Mouse (Mus musculus) heart, adult 8-10 months (tissue): ENCODE measurements around the gene Olfr608. TPM values are rescaled to one million over a fixed set of nuclear protein-coding genes. Genes with fewer than 3 reads are reported as not detected.
"Not testable (repeated sequence)": the region's sequence is repeated elsewhere in the genome, so short reads cannot be mapped to it uniquely, and the experiment has no call there.

Source experiments
- DNase-seq: peaks from one replicate; pipeline ENCODE4 v3.0.0; 2022; ENCODE audit warnings: low spot score
- total RNA-seq, 4 experiments: library from RNA; stranded (reverse); gene quantifications; 2 replicates each; pipeline ENCODE4 v1.2.4; 2022

The Olfr608 gene
- total RNA-seq: not detected

DNA sequence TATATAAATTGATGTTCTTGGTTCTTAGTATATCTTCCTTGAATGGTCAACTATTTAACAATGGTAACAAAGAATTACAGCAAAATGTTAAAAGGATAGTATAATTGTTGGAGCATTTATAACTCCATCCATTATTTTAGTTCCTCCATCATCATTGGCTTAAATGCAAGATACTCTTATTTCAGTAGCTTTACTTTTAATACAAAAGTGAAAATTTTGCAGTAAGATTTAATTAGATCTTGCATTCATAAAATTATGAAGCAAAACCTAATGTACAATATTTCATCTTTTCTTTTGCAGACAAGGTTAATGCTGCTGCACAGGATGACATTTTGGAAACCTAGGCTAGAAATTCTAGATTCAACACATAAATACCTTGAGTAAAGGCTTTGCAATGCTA, at the start of gene Olfr608:
Gene Olfr608 (plus strand): TSS at position 301 of the 400 bp plus-strand sequence.
- no peak for DNase-seq

DNA sequence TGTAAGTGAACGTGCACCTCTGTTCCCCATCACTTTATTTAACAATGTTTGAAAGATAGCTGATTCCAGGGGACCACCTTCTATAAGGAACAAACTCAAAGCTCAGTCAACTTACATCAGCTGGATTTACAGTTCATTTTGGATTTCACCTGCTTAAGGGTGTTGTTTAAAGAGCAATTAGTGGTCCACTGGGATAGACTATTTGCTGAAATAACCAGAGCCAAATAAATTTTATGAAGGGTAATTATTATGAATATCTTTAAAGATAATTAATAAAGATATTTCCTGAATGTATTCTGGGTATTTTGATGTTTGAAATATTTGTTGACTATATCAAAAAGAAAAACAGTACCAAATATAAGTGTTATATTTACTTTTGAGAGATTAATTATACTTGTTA, 24.3 kb upstream of the Olfr608 start, which contains the start of gene Olfr605:
Gene Olfr605 (minus strand): TSS at position 101 of the 400 bp plus-strand sequence.
- no peak for DNase-seq

DNA sequence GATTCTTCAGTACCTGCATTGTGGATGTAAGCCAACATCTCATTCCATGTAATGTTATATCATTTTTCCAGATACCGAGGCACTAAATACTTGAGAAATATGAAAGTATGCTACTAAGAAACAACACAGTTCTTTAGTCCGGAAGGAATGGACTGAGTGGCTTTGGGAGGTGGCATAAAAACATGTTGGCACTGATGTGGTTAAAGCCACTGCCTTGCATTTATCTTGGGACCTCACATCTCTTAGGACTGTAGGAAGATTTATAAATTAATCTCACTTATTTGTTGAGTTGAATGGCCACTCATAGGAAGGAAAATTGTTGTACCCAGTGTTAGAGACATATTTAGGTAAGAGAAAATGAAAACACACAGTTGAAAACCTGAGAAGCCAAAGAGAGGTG, 20.9 kb upstream of the Olfr608 start, which contains the start of gene Olfr606:
Gene Olfr606 (plus strand): TSS at position 301 of the 400 bp plus-strand sequence.
- DNase-seq: no peak

DNA sequence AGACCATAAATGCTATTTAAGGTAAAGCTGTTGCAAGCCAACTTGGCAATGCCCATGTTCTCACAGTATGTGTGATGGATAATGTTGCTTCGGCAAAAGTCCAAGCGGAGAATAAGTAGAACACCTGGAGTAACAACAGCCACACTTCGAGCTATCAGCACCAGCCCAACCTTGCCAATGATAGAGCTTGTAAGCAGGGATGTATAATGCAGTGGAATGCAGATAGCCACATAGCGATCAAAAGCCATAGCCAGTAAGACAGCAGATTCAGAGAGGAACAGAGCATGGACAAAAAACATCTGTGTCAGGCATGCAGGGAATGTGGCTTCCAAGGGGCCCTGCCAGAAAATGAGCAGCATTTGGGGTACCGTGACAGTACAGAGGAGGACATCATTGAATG, 9.1 kb upstream of the Olfr608 start:
- DNase-seq: no peak

DNA sequence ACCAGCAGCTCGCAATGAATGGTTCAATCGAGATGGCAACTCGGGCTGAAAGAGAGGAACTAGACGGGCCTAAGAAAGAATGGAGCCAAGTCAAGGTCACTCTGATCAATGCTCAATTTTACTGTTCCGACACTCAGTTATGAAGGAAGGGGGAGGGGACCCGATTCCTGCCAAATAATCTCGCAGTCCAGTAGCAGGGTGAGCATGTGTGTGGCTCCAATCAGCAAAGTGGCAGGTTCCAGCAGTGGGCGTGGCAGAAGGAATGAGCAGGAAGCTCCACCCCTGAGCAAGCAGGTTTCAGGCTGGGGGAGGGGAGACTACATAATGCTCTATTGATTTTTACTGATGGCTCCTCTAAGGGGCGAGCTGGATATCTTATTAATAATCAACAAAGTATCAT, 7.4 kb downstream of the Olfr608 start:
- not testable (repeated sequence) for DNase-seq

DNA sequence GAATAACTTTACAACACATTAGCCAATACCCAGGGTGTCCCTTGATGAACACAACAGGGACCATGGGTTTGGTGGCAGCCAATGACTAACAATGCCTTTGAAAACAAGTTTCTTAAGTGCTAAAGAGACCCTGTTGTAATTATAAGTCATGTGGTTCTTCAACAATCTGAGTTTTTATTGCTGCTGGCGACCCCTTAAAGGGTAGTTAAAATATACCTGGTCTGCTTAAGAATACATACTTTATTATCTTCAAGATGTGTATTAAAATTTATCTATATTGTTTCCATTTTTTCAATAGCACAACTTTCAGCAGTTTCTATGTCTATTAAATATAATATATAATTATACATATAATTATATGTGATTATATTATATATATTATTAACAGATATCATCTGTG, 28.3 kb downstream of the Olfr608 start, which contains the start of gene Olfr609:
Gene Olfr609 (minus strand): TSS at position 101 of the 400 bp plus-strand sequence.
- no peak for DNase-seq

DNA sequence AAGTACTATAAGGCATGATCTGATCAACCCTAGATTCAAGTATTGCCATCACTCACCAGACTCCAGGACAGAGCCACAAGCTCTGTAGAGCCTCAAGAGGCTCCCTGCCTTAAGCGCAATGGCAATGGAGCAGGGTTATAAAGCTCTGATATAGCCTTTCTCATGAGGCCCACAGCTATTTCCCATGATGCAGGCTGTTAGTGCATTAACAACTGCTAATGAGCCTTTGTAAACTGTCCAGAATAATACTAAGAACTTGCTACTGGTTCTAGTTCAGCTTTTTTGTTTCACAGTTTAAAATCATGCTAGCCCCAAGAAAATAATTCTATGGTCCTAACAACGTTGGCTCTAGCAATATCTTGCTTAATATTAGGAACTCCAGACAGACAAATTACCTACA, 42.3 kb downstream of the Olfr608 start, which contains the start of gene Olfr610:
Gene Olfr610 (minus strand): TSS at position 101 of the 400 bp plus-strand sequence.
- DNase-seq: no peak

DNA sequence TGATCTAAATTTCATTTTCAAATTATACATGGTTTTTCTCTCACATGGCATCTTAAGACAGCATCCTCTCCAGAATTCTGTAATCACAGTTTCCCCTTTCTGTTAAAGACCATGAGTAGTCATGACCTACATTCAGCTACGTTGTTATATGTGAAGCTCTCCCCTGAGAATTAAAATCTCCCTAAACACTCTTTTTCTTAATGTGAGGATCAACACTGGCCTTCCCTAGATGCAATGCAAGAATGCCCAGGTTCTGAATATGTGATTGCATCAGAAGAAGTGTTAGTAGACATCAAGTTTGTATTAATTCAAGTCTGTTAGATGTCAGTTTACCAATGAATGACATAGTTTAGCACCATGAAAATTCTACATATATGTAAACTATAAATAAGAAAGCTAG, 51.1 kb downstream of the Olfr608 start, which contains the start of gene Olfr611:
Gene Olfr611 (minus strand): TSS at position 101 of the 400 bp plus-strand sequence.
- DNase-seq: not testable (repeated sequence)

Other genes with a start within 250 kb of the Olfr608 start
- not detected for gene Usp17ld, start 217.4 kb upstream of the Olfr608 start, total RNA-seq
- gene Olfr596, start 164.2 kb upstream of the Olfr608 start, total RNA-seq: not detected
- not detected for gene Olfr597, start 153.6 kb upstream of the Olfr608 start, total RNA-seq
- not detected for gene Olfr598, start 146.3 kb upstream of the Olfr608 start, total RNA-seq
- not detected for gene Olfr599, start 134.0 kb upstream of the Olfr608 start, total RNA-seq
- gene Olfr600, start 120.2 kb upstream of the Olfr608 start, total RNA-seq: not detected
- not detected for gene Olfr601, start 107.2 kb upstream of the Olfr608 start, total RNA-seq
- gene Olfr603, start 83.7 kb upstream of the Olfr608 start, total RNA-seq: not detected
- gene Usp17lc, start 54.8 kb upstream of the Olfr608 start, total RNA-seq: not detected
- not detected for gene Olfr605, start 24.4 kb upstream of the Olfr608 start, total RNA-seq
- gene Olfr606, start 20.8 kb upstream of the Olfr608 start, total RNA-seq: not detected
- not detected for gene Olfr607, start 5.7 kb upstream of the Olfr608 start, total RNA-seq
- not detected for gene Olfr609, start 28.2 kb downstream of the Olfr608 start, total RNA-seq
- gene Olfr610, start 42.2 kb downstream of the Olfr608 start, total RNA-seq: not detected
- gene Olfr611, start 51.0 kb downstream of the Olfr608 start, total RNA-seq: not detected
- gene Olfr612, start 72.8 kb downstream of the Olfr608 start, total RNA-seq: not detected
- gene Olfr613, start 78.2 kb downstream of the Olfr608 start, total RNA-seq: not detected
- gene Olfr615, start 86.2 kb downstream of the Olfr608 start, total RNA-seq: not detected
- not detected for gene Olfr616, start 99.3 kb downstream of the Olfr608 start, total RNA-seq
- not detected for gene Olfr617, start 103.2 kb downstream of the Olfr608 start, total RNA-seq
- gene Olfr618, start 120.2 kb downstream of the Olfr608 start, total RNA-seq: not detected
- gene Olfr619, start 130.7 kb downstream of the Olfr608 start, total RNA-seq: not detected
- not detected for gene Olfr620, start 142.7 kb downstream of the Olfr608 start, total RNA-seq
- not detected for gene Olfr622, start 172.8 kb downstream of the Olfr608 start, total RNA-seq
- gene Olfr623, start 193.8 kb downstream of the Olfr608 start, total RNA-seq: not detected
- gene Olfr624, start 201.3 kb downstream of the Olfr608 start, total RNA-seq: not detected
- not detected for gene Olfr625-ps1, start 212.8 kb downstream of the Olfr608 start, total RNA-seq
- gene Olfr243, start 244.8 kb downstream of the Olfr608 start, total RNA-seq: not detected